Mouse (Mus musculus): ENCODE measurements around the gene Rgl2.

Rgl2 gene

GRCm38 (mm10) chr17:33908331-33909076 is 20.8 kb upstream of the Rgl2 start:
- DNase-seq (ENCODE audit: low read depth, low spot score): no peak

DNA sequence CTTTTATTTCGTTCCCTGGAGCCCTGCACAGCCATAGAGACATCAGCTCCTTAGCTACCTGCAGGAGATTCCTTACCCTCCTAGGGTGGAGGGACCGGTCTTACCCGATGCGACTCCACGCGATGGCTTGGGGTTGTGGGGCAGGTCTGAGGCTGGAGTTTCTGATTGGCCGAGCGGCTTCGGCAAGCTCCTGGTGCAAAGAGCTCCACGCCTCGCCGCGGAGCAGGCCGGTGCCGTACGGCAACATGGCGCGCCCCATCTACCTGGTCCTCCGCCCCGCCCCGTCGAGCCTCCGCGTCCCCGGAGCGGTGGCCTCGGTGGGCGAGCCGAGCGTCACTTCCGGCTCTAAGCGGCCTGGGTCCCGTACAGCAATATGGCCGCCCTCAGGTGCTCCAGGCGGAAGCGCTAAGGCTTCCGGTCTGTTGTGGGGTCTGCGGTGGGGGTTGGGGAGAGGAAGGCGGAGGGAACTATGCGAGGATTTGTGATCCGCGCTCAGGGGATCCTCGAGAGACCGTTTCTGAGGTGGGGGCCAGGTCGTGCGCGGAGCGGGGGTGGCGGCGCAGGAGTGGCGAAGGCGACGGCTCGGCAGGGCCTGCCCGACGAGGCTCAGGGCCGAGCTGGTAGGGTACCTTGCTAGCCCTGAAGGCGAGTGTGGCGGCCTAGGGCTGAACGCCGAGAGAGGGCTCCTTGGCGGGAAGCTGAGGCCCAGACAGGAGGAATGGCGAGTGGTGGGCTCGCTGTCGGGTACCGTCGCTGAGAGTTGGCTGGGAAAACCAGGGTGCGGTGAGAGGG is 20.1 kb upstream of the Rgl2 start, which contains the start of gene Daxx:
TSS of gene Daxx (plus strand) at position 338 of the 792 bp plus-strand sequence.
- peak; percentile 98 for DNase-seq (ENCODE audit: low read depth, low spot score)

- no peak for DNase-seq (ENCODE audit: low read depth, low spot score)
Measured at GRCm38 (mm10) chr17:33909869-33910250, 19.5 kb upstream of the Rgl2 start.

- no peak for DNase-seq (ENCODE audit: low read depth, low spot score)
Measured at GRCm38 (mm10) chr17:33910346-33911051, 18.8 kb upstream of the Rgl2 start.

GRCm38 (mm10) chr17:33911052-33911812 is 18.1 kb upstream of the Rgl2 start:
- no peak for DNase-seq (ENCODE audit: low read depth, low spot score)

DNA sequence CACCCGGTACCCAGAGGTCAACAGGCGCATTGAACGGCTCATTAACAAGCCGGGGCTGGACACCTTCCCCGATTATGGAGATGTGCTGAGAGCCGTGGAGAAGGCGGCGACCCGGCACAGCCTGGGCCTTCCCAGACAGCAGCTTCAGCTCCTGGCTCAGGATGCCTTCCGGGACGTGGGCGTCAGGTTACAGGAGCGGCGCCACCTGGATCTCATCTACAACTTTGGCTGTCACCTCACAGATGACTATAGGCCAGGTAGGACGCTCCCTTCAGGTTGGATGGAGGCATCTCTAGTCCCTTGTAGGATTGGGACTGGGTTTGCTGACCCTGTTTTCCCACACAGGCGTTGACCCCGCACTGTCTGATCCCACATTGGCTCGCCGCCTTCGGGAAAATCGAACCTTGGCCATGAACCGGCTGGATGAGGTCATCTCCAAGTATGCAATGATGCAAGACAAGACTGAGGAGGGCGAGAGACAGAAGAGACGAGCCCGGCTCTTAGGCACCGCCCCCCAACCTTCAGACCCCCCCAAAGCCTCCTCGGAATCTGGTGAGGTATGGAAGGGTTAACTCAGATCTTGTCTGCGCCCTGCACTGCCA is 17.4 kb upstream of the Rgl2 start:
- no peak for DNase-seq (ENCODE audit: low read depth, low spot score)

GRCm38 (mm10) chr17:33913264-33913663 is 16.1 kb upstream of the Rgl2 start:
- DNase-seq (ENCODE audit: low read depth, low spot score): no peak

GRCm38 (mm10) chr17:33913905-33914304 is 15.4 kb upstream of the Rgl2 start:
- DNase-seq (ENCODE audit: low read depth, low spot score): no peak

- no peak for DNase-seq (ENCODE audit: low read depth, low spot score)
Measured at GRCm38 (mm10) chr17:33914969-33915391, 14.4 kb upstream of the Rgl2 start.

GRCm38 (mm10) chr17:33915671-33916250 is 13.6 kb upstream of the Rgl2 start, which contains the start of the genes Tapbp and Zbtb22:
Gene Tapbp, plus strand, starts transcription at chr17:33915899.
Gene Zbtb22, plus strand, starts transcription at chr17:33915904.
- DNase-seq (ENCODE audit: low read depth, low spot score): peak; percentile 98

- DNase-seq (ENCODE audit: low read depth, low spot score): peak; percentile 80
Measured at GRCm38 (mm10) chr17:33916294-33916693, 13.0 kb upstream of the Rgl2 start.

DNA sequence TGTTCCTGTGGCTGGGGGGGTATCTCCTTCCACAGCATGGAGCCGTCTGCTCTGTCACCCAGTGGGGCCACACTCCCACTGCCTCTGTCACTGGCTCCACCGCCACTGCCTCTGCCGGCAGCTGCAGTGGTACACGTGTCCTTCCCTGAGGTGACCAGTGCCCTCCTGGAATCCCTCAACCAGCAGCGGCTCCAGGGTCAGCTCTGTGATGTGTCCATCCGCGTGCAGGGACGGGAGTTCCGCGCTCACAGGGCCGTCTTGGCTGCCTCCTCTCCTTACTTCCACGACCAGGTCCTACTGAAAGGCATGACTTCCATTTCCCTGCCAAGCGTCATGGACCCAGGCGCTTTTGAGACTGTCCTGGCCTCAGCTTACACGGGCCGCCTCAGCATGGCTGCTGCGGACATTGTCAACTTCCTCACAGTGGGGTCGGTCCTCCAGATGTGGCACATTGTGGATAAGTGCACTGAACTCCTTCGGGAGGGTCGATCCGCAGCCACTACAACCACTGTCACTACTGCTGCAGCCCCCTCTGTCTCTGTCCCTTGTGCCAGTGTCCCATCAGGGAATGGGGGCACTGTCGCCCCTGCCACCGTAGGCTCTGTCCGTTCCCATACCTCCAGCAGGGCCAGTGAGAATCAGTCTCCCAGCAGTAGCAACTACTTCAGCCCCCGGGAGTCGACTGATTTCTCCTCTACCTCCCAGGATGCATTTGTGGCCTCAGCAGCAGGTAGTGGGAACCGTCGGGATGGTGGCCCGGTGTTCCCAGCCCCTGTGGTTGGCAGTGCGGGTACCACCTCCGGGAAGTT is 12.3 kb upstream of the Rgl2 start:
- DNase-seq (ENCODE audit: low read depth, low spot score): no peak

GRCm38 (mm10) chr17:33917656-33918292 is 11.6 kb upstream of the Rgl2 start:
- no peak for DNase-seq (ENCODE audit: low read depth, low spot score)

- DNase-seq (ENCODE audit: low read depth, low spot score): no peak
Measured at GRCm38 (mm10) chr17:33918293-33919203, 10.8 kb upstream of the Rgl2 start.

DNA sequence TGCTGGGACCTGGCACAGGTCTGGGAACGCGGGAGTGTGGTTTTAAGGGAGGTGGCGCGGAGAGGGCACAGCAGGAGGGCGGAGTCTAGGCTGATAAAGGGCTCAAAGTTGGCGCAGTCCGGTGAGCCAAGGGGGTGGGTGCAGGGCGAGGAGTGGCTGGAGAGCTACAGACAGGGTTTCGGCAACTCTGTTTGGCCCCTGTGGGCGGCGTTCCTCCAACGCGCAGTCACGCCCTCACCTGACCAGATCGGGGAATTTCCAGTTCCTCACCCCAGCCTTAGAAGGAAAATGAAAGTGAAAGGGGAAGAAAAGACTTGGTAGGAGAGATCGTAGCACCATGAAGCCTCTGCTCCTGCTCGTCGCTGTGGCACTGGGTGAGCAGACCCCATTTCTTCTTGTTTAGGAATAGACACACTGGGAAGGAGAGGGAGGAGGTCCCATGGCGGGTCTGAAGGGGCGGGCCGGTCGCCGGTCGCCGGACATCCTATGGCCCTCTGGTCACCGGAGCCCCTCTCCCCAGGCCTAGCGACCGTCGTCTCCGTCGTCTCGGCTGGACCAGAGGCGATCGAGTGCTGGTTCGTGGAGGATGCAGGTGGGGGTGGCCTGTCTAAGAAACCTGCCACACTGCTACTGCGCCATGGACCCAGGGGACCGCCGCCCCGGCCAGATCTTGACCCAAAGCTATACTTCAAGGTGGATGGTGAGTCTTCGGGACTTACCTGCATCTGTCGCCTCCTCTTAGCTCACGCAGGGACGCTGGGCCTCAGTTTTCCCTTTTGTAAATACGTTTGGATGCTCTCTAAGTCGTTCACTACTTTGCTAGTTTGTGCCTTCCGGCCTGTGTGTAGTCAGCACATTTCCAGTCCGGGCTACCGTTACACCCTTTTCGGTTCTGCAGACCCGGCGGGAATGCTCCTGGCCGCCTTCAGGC is 9.7 kb upstream of the Rgl2 start:
- peak; percentile 44 for DNase-seq (ENCODE audit: low read depth, low spot score)

GRCm38 (mm10) chr17:33920282-33921097 is 8.9 kb upstream of the Rgl2 start:
- DNase-seq (ENCODE audit: low read depth, low spot score): peak; percentile 90

All from mesoderm, embryonic 11.5 days (tissue).